Mouse (Mus musculus) liver, embryonic 16.5 days (tissue): ENCODE results near the gene Atat1. TPM values are rescaled to one million over a fixed set of nuclear protein-coding genes. Genes with fewer than 3 reads are reported as not detected.
A peak's percentile ranks its signal among the peaks of the same experiment; 100 is the strongest.

Experiments
- ATAC-seq: fragments of 200-750 bp; cut with Nextera tagmentation; 2 replicates; pipeline ENCODE4 v1.8.0; 2017; ENCODE audit warnings: low read depth, mild to moderate bottlenecking, moderate number of reproducible peaks, moderate library complexity
- H3K27ac ChIP-seq: fragments of 300-500 bp; sonication (generic); 2 replicates; pipeline ENCODE4 v1.5.1; 2014; ENCODE audit warnings: mild to moderate bottlenecking, low read length
- H3K27me3 ChIP-seq: fragments of 300-500 bp; sonication (generic); 2 replicates; pipeline ENCODE4 v1.6.1; 2014; ENCODE audit warnings: low read depth, low read length, mixed read lengths; ENCODE audit not compliant: control insufficient read depth, insufficient read depth
- H3K36me3 ChIP-seq: fragments of 300-500 bp; sonication (generic); 2 replicates; pipeline ENCODE4 v1.6.1; 2014; ENCODE audit warnings: mild to moderate bottlenecking; ENCODE audit not compliant: control insufficient read depth, insufficient read depth
- H3K4me1 ChIP-seq: fragments of 300-500 bp; sonication (generic); 2 replicates; pipeline ENCODE4 v1.6.1; 2014; ENCODE audit warnings: low read depth, low read length, mixed read lengths; ENCODE audit not compliant: control insufficient read depth
- H3K4me2 ChIP-seq: fragments of 300-500 bp; sonication (generic); 2 replicates; pipeline ENCODE4 v1.6.1; 2014; ENCODE audit warnings: low read depth, low read length, mixed read lengths
- H3K4me3 ChIP-seq: fragments of 300-500 bp; sonication (generic); 2 replicates; pipeline ENCODE4 v1.5.1; 2014; ENCODE audit warnings: low read depth, mild to moderate bottlenecking, low read length
- H3K9ac ChIP-seq: fragments of 300-500 bp; sonication (generic); 2 replicates; pipeline ENCODE4 v1.6.1; 2014; ENCODE audit warnings: low read depth, low read length
- H3K9me3 ChIP-seq: fragments of 300-500 bp; sonication (generic); replicated peaks from 2 replicates; pipeline ENCODE4 v1.6.1; 2016; ENCODE audit warnings: low read length; ENCODE audit not compliant: control insufficient read depth
- WGBS: fragments of 180-500 bp; shearing (Covaris S2); extraction: QIAGEN DNeasy Blood & Tissue Kit; methylation state at CpG from one replicate; pipeline ENCODE4 v1.1.7; 2014; ENCODE audit not compliant: insufficient replicate concordance; 5-methylcytosine and 5-hydroxymethylcytosine counted together
- polyA plus RNA-seq: library from polyadenylated mRNA; unstranded; fragments of >200 nt; fragmentation: Nextera tagmentation; extraction: Ambion mirVana; gene quantifications from 2 replicates; pipeline ENCODE4 v1.2.1, GENCODE M21; 2015

Gene Atat1
- polyA plus RNA-seq, 1 experiment from 2014 or later, result 7.4 TPM

DNA sequence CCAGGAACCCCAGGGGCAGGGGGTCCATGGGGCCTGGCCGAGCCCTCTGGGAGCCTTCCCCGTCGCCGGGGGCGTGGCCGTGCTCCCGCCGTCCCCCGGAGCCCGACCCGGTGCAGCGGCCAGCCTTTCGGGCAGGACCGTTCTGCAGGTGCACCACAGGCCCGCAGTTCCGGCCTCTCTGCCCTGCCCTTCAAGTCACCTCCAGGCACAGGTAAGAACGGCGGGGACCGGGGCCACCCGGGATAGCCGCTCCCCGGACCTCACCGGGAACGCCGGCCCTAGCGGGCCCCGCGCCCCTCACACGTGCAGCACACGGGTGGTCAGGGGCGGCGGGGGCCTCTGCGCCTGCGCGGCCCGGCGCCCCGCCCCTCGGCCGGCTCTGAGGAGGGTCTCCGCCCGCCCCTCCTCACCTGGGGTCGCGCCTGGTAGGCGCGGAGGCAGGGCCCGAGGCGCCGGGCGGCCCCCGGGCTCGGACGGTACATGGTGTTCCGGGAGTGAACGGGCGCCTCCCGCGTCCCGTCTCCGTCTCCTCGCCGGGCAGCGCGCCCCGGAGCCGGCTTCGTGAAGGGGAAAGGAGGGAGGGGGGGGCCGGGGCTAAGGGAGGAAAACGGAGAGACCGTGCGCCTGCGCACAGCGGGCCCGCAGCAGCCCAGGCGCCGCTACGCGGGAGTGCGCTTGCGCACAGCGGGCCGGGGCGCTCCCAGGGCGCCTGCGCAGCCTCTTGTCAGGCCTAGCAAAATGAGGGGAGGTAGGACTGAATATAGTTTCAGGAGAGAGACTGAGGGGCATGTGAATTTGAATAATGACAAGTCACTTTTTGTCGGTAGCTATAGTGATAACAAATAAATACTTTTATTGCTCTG lies 12.9 kb downstream of the Atat1 start, which contains the start of gene 2310061I04Rik:
TSS of gene 2310061I04Rik (minus strand) at position 651 of the 863 bp plus-strand sequence.
- under 1% methylated on average over 85 of the region's 86 CpGs for WGBS

DNA sequence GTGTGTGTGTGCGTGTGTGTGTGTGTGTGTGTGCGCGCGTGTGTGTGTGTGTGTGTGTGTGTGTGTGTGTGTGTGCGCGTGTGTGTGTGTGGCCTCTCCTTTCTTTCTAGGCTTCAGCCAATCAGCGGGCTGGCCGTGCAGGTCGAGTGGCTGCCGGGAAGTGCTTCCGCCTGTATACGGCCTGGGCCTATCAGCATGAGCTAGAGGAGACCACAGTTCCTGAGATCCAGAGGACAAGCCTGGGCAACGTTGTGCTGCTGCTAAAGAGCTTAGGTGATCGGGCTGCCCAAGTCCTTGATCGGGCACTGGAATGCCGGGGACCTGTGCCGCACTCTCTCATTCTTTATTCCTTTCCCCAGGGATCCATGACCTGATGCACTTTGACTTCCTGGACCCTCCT lies 22.1 kb downstream of the Atat1 start:
- Histone ChIP-seq H3K4me1 (no peaks in the 10 kb centered on the region), H3K27me3 (no peaks in the 10 kb centered on the region), H3K4me2 (no peak overlapping the region), H3K9ac (no peak overlapping the region), H3K9me3 (no peaks in the 10 kb centered on the region), H3K36me3 (peaks cover 66% of the 10 kb centered on the region), H3K27ac (no peak overlapping the region), H3K4me3 (no peak overlapping the region)
- WGBS, result 80% methylated on average over 13 of the region's 17 CpGs
- no peak for ATAC-seq

More for the DNA sequence above, 12.9 kb downstream of the Atat1 start, which contains the start of gene 2310061I04Rik:
- Histone ChIP-seq H3K4me2 (peak within 1 kb of the TSS; percentile 97), H3K9ac (peak within 1 kb of the TSS; percentile 93), H3K27me3 (no peaks in the 10 kb centered on the region), H3K27ac (peak within 1 kb of the TSS; percentile 80), H3K9me3 (no peaks in the 10 kb centered on the region), H3K4me1 (peaks cover 13% of the 10 kb centered on the region), H3K4me3 (peak within 1 kb of the TSS; percentile 91), H3K36me3 (peaks cover 10% of the 10 kb centered on the region)
- ATAC-seq, result peak; percentile 95

- Histone ChIP-seq H3K9ac (no peak overlapping the region), H3K36me3 (peaks cover 54% of the 10 kb centered on the region), H3K4me1 (peaks cover 11% of the 10 kb centered on the region), H3K4me3 (no peak overlapping the region), H3K9me3 (no peaks in the 10 kb centered on the region), H3K27ac (no peak overlapping the region), H3K27me3 (no peaks in the 10 kb centered on the region), H3K4me2 (no peak overlapping the region)
- no peak for ATAC-seq
- WGBS, result 89% methylated on average over 14 of the region's 14 CpGs
Measured at GRCm38 (mm10) chr17:35883777-35884176, 26.1 kb downstream of the Atat1 start.

DNA sequence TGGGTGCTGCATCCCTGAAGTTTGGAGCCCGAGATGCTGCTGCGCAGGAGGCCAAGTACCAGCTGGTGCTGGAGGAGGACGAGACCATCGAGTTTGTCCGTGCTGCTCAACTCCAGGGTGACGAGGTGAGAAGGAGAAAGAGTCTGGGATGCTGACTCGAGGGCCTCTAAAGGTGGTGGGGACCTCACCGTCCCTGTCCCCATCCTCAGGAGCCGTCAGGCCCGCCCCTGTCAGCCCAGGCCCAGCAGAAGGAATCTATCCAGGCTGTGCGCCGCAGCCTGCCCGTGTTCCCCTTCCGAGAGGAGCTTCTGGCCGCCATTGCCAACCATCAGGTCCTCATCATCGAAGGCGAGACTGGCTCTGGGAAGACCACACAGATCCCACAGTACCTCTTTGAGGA lies 27.0 kb downstream of the Atat1 start:
- Histone ChIP-seq H3K4me3 (no peak overlapping the region), H3K27ac (no peak overlapping the region), H3K27me3 (no peaks in the 10 kb centered on the region), H3K9ac (no peak overlapping the region), H3K4me2 (no peak overlapping the region), H3K9me3 (no peaks in the 10 kb centered on the region), H3K4me1 (peaks cover 11% of the 10 kb centered on the region), H3K36me3 (peaks cover 49% of the 10 kb centered on the region)
- WGBS, result 89% methylated on average over 17 of the region's 17 CpGs
- ATAC-seq, result no peak

DNA sequence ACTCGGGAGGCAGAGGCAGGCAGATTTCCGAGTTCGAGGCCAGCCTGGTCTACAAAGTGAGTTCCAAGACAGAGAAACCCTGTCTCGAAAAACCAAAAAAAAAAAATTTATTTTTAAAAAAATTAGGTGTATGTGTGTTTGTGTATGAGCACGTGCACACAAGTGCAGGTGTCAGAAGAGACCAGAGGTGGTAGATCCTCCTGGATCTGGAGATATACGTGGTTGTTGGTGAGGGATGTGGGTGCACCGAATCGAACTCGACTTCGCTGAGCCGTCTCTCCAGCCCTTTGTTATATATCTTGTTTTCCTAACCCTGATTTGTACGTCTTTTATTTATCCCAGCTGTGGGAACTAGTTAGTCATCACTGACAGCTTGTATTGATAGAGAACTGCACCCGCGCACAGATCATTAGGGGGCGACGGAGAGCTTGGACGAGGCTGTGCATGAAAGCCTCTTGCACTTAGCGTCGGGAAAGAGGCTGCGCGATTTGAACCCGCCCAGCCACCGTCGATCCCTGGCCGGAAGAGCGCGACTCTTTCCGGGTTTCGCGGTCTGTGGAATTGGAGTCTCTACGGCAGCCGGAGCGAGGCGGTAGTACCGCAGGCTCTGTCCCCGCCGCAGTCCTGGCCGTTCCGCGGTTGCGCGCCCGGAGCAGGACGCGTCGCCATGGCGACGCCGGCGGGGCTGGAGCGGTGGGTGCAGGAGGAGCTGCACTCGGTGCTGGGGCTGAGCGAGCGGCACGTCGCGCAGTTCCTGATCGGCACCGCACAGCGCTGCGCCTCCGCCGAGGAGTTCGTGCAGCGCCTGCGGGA lies 30.4 kb downstream of the Atat1 start, which contains the start of gene Dhx16:
TSS of gene Dhx16 (plus strand) at position 575 of the 813 bp plus-strand sequence.
- peak within 1 kb of the TSS; percentile 74 for H3K4me2 ChIP-seq
- ATAC-seq, result peak; percentile 96
- H3K4me1 ChIP-seq, result peaks cover 15% of the 10 kb centered on the region
- peak within 1 kb of the TSS; percentile 91 for H3K9ac ChIP-seq
- peak within 1 kb of the TSS; percentile 78 for H3K27ac ChIP-seq
- no peaks in the 10 kb centered on the region for H3K9me3 ChIP-seq
- H3K27me3 ChIP-seq, result no peaks in the 10 kb centered on the region
- peak within 1 kb of the TSS; percentile 85 for H3K4me3 ChIP-seq
- H3K36me3 ChIP-seq, result peaks cover 31% of the 10 kb centered on the region
- WGBS, result 5% methylated on average over 66 of the region's 66 CpGs

DNA sequence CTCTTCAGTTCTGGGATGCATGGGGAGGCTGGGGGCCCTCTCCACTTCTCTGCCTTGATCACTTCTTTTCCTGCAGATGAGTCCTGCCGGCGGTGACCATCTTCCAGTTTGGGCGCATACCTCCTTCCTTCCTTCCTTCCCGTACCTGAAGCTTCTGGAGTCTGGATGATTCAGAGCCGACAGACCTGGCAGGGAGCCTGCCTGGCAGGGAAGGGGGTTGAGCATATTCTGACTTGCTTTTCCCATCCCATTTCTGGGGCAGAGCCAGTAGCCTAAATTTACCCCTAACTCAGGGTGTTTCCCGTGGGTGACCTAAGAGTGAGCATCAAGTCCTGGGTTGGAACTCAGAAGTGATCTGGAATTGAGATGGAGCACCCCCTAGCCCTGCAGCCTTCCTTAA lies 35.2 kb downstream of the Atat1 start:
- Histone ChIP-seq H3K36me3 (peaks cover 3% of the 10 kb centered on the region; the same call in 1 of the 2 replicates), H3K27ac (no peak overlapping the region), H3K4me1 (peaks cover 27% of the 10 kb centered on the region), H3K9ac (no peak overlapping the region), H3K4me3 (no peak overlapping the region), H3K9me3 (peaks cover 2% of the 10 kb centered on the region; the same call in 1 of the 2 replicates), H3K4me2 (no peak overlapping the region), H3K27me3 (peaks cover 4% of the 10 kb centered on the region)
- WGBS, result 76% methylated on average over 6 of the region's 6 CpGs
- ATAC-seq, result no peak

DNA sequence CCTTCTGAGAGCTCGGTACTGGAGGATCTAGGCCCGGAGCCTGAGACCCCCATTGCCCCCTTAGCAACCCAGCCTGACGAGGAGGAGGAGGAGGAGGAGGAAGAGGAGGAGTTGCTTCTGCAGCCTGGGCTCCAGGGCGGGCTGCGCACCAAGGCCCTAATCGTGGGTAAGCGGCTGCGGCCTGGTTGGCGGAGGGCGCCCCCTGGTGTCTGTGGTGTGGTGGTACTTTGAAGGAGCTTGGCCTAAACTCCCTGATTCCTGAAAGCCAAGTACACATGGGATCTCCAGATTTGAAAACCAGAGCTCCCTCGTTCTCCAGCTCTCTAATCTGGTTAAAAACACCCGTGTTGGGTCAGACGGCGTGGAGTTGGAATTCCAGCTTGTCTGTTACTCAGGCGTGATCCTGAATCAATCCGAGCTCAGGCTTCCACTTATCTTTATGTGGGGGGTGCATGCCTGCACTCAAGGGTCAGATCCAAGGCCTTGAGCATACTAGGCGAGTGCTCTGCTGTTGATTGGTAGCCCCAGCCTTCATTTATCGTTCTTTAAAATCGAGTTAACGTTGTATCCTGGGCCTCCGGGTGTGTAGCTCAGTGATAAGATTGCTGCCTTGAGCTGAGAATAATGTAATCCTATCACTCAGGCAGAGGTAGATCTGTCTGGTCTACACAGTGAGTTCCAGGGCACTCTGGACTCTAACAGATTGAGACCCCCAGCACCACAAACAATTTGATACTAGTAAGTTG lies 35.9 kb downstream of the Atat1 start:
- peak; percentile 45 for ATAC-seq
- no peak overlapping the region for H3K4me3 ChIP-seq
- peaks cover 12% of the 10 kb centered on the region for H3K27me3 ChIP-seq
- H3K27ac ChIP-seq, result no peak overlapping the region
- H3K36me3 ChIP-seq, result peaks cover 3% of the 10 kb centered on the region; the same call in 1 of the 2 replicates
- H3K9ac ChIP-seq, result peak overlapping the region; percentile 22
- H3K9me3 ChIP-seq, result peaks cover 2% of the 10 kb centered on the region; the same call in 1 of the 2 replicates
- peaks cover 27% of the 10 kb centered on the region for H3K4me1 ChIP-seq
- peak overlapping the region; percentile 33 for H3K4me2 ChIP-seq
- WGBS, result 6% methylated on average over 21 of the region's 21 CpGs

- peak overlapping the region; percentile 41 for H3K4me2 ChIP-seq
- no peak overlapping the region for H3K9ac ChIP-seq
- H3K36me3 ChIP-seq, result peaks cover 3% of the 10 kb centered on the region; the same call in 1 of the 2 replicates
- peaks cover 2% of the 10 kb centered on the region; the same call in 1 of the 2 replicates for H3K9me3 ChIP-seq
- H3K27ac ChIP-seq, result peak overlapping the region; percentile 65
- peak overlapping the region; percentile 39 for H3K4me3 ChIP-seq
- H3K27me3 ChIP-seq, result peaks cover 40% of the 10 kb centered on the region
- ATAC-seq, result no peak
- WGBS, result 32% methylated on average over 8 of the region's 8 CpGs
- H3K4me1 ChIP-seq, result peaks cover 31% of the 10 kb centered on the region
Measured at GRCm38 (mm10) chr17:35870884-35871696, 38.8 kb downstream of the Atat1 start.
